8 mouse cellular contexts compared by ENCODE assay signal in the genomic region with DNA sequence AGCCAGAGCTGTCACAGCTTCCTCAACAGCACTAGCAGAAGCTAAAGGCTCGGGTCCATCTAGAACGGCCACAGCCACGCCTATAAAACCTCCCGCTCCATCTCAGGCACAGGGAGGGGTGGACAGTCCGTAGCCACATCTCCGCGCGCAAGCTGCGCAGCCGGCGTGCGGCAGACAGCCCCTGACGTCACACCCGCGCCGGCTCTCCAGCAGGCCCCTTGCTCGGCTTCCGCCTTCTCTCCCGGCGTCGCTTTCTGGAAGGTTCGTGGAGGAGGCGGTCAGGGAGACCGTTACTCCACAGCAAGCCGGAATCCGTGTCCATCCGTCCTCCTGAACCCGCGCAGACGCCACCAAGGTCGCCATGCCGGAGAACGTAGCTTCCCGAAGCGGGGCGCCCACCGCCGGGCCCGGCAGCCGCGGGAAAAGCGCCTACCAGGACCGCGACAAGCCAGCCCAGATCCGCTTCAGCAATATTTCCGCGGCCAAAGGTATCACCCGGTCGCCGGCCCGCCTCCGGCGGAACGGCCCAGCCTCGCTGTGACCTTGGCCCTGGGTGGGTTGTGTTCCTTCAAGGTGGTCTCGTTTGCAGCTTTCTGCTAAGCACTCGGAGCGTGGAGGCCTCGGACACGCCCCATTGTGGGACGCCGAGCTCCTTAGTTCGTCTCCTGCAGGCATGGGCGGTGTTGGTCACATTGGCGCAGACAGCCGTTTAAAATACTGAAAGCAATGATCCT. TPM values are rescaled to one million over a fixed set of nuclear protein-coding genes. Genes with fewer than 3 reads are reported as not detected.
A peak's percentile ranks its signal among the peaks of the same experiment; 100 is the strongest.
DNase-seq lines count a peak whose midpoint lies in the region; ATAC-seq and TF ChIP-seq lines count a peak whose summit lies in the region.

A gene (plus strand): TSS at position 127 of the 734 bp plus-strand sequence.

- peak within 1 kb of the TSS; percentile 70 for H3K4me3 ChIP-seq in bone marrow, adult 2 months (replicated peaks; ENCODE audit: control insufficient read depth, low read depth, low read length)
- H3K4me3 ChIP-seq in embryonic facial prominence, embryonic 15.5 days (replicated peaks): peak within 1 kb of the TSS; percentile 79
- peak within 1 kb of the TSS; percentile 93 for H3K4me3 ChIP-seq in kidney, embryonic 15.5 days (replicated peaks)

- under 1% methylated on average over 66 of the region's 66 CpGs for WGBS in bone marrow, adult 2 months
- under 1% methylated on average over 66 of the region's 66 CpGs for WGBS in embryonic facial prominence, embryonic 15.5 days
- WGBS in kidney, embryonic 15.5 days: under 1% methylated on average over 63 of the region's 66 CpGs

- TF ChIP-seq CTCF in bone marrow, adult 2 months (IDR thresholded peaks at IDR 0.05; ENCODE audit: control insufficient read depth, insufficient read depth, low read length): no peak; the same call in 1 of the 2 replicates

- peak; percentile 80; the same call in 1 of the 2 replicates for TF ChIP-seq POLR2A in bone marrow, adult 2 months (IDR thresholded peaks at IDR 0.05; ENCODE audit: borderline replicate concordance, control insufficient read depth, low read depth, low read length)

- H3K4me2 ChIP-seq in embryonic facial prominence, embryonic 15.5 days (replicated peaks): peak within 1 kb of the TSS; percentile 83
- H3K4me2 ChIP-seq in kidney, embryonic 15.5 days: peak within 1 kb of the TSS; percentile 88

- ATAC-seq in embryonic facial prominence, embryonic 15.5 days (ENCODE audit: insufficient number of reproducible peaks, low FRiP score, low TSS enrichment, low read depth): peak; percentile 97
- peak; percentile 99 for ATAC-seq in kidney, embryonic 15.5 days (replicated peaks; ENCODE audit: low FRiP score)
- peak; percentile 96 for ATAC-seq in monocyte, adult 5-6 weeks (replicated peaks; ENCODE audit: insufficient number of reproducible peaks, low FRiP score, low TSS enrichment, poor library complexity, severe bottlenecking)

- peak within 1 kb of the TSS; percentile 66 for H3K27ac ChIP-seq in bone marrow, adult 2 months (ENCODE audit: control insufficient read depth, insufficient read depth, low read depth, low read length, poor library complexity)
- peak within 1 kb of the TSS; percentile 93 for H3K27ac ChIP-seq in embryonic facial prominence, embryonic 15.5 days (replicated peaks)
- peak within 1 kb of the TSS; percentile 92 for H3K27ac ChIP-seq in kidney, embryonic 15.5 days

- H3K4me1 ChIP-seq in bone marrow, adult 2 months (ENCODE audit: control insufficient read depth, insufficient read depth, low read length): peaks cover 1% of the 10 kb centered on the region; the same call in 1 of the 2 replicates
- H3K4me1 ChIP-seq in embryonic facial prominence, embryonic 15.5 days: peaks cover 11% of the 10 kb centered on the region
- H3K4me1 ChIP-seq in kidney, embryonic 15.5 days: peaks cover 18% of the 10 kb centered on the region

- peak; percentile 98 for DNase-seq in 416B (ENCODE audit: low read depth)
- peak; percentile 93 to 95 for DNase-seq in heart, adult 9 months (ENCODE audit: low spot score in 2 of 2)
- peak; percentile 93 for DNase-seq in liver
- peak; percentile 91 to 95 for DNase-seq in spleen, postnatal 4 days (ENCODE audit: low spot score in 2 of 2)

- H3K9me3 ChIP-seq in embryonic facial prominence, embryonic 15.5 days (replicated peaks): no peaks in the 10 kb centered on the region
- H3K9me3 ChIP-seq in kidney, embryonic 15.5 days (replicated peaks): no peaks in the 10 kb centered on the region

- H3K9ac ChIP-seq in embryonic facial prominence, embryonic 15.5 days: peak within 1 kb of the TSS; percentile 88
- peak within 1 kb of the TSS; percentile 89 for H3K9ac ChIP-seq in kidney, embryonic 15.5 days

- no peaks in the 10 kb centered on the region for H3K27me3 ChIP-seq in embryonic facial prominence, embryonic 15.5 days
- H3K27me3 ChIP-seq in kidney, embryonic 15.5 days: no peaks in the 10 kb centered on the region

- H3K36me3 ChIP-seq in embryonic facial prominence, embryonic 15.5 days: peaks cover 17% of the 10 kb centered on the region
- peaks cover 24% of the 10 kb centered on the region for H3K36me3 ChIP-seq in kidney, embryonic 15.5 days

RNA-seq across cellular contexts. Expression of the gene that starts here (rescaled TPM):
- 60.8 and 121 TPM in 2 replicates for polyA plus RNA-seq in bone marrow, adult 2 months (2011; ENCODE audit: insufficient read depth, insufficient read length, low replicate concordance, missing spikeins)
- polyA plus RNA-seq in embryonic facial prominence, embryonic 15.5 days (2015; fragmentation: Nextera tagmentation; extraction: Ambion mirVana): 233 and 242 TPM in 2 replicates
- 295 and 296 TPM in 2 replicates for polyA plus RNA-seq in kidney, embryonic 15.5 days (2015; fragmentation: Nextera tagmentation; extraction: Ambion mirVana)
- 162 to 183 TPM (median 162 TPM) in 3 replicates for total RNA-seq in monocyte, adult 5-6 weeks (2017)

Comparison
In these comparisons a context has a peak if more than half of its experiments do, and no peak if none do; other contexts are left out.
1. Peak in every context shown above with its lines: DNase-seq, ATAC-seq, H3K4me3 ChIP-seq and H3K27ac ChIP-seq.